Mouse (Mus musculus) liver, postnatal 0 days (tissue): ENCODE results near the gene Olfr1126. TPM values are rescaled to one million over a fixed set of nuclear protein-coding genes. Genes with fewer than 3 reads are reported as not detected.
"Not testable (repeated sequence)": the region's sequence is repeated elsewhere in the genome, so short reads cannot be mapped to it uniquely, and the experiment has no call there.

Experiments used
- ATAC-seq: fragments of 200-750 bp; cut with Nextera tagmentation; 2 replicates; pipeline ENCODE4 v1.8.0; 2017; ENCODE audit warnings: mild to moderate bottlenecking, moderate library complexity
- DNase-seq: peaks from one replicate; pipeline ENCODE4 v3.0.0-alpha.2; 2016
- H3K27ac ChIP-seq: fragments of 300-500 bp; sonication (generic); 2 replicates; pipeline ENCODE4 v1.5.1; 2014; ENCODE audit warnings: antibody characterized with exemption, moderate library complexity, mild to moderate bottlenecking, low read depth
- H3K27me3 ChIP-seq: fragments of 300-500 bp; sonication (generic); 2 replicates; pipeline ENCODE4 v1.6.1; 2014; ENCODE audit warnings: low read length, control low read depth, mixed read lengths; ENCODE audit not compliant: insufficient read depth
- H3K36me3 ChIP-seq: fragments of 300-500 bp; sonication (generic); replicated peaks from 2 replicates; pipeline ENCODE4 v1.6.1; 2014; ENCODE audit warnings: mild to moderate bottlenecking, control low read depth, low read length, moderate library complexity, mixed read lengths; ENCODE audit not compliant: insufficient read depth
- H3K4me1 ChIP-seq: fragments of 300-500 bp; sonication (generic); 2 replicates; pipeline ENCODE4 v1.6.1; 2014; ENCODE audit warnings: antibody characterized with exemption, mild to moderate bottlenecking, control low read depth; ENCODE audit not compliant: insufficient read depth
- H3K4me2 ChIP-seq: fragments of 300-500 bp; sonication (generic); 2 replicates; pipeline ENCODE4 v1.6.1; 2014; ENCODE audit warnings: low read depth, mild to moderate bottlenecking, low read length, moderate library complexity, mixed read lengths
- H3K4me3 ChIP-seq: fragments of 300-500 bp; sonication (generic); 2 replicates; pipeline ENCODE4 v1.5.1; 2014; ENCODE audit warnings: low read depth, low read length
- H3K9ac ChIP-seq: fragments of 300-500 bp; sonication (generic); replicated peaks from 2 replicates; pipeline ENCODE4 v1.6.1; 2014; ENCODE audit warnings: mild to moderate bottlenecking, moderate library complexity
- H3K9me3 ChIP-seq: fragments of 300-500 bp; sonication (generic); 2 replicates; pipeline ENCODE4 v1.6.1; 2016; ENCODE audit warnings: mild to moderate bottlenecking, control low read depth, low read length, mixed read lengths
- CTCF ChIP-seq: sonication (generic); IDR thresholded peaks from 2 replicates; pipeline ENCODE4 v1.5.1; 2016; ENCODE audit warnings: antibody characterized with exemption, low read depth
- EP300 ChIP-seq: IDR thresholded peaks from 2 replicates; pipeline ENCODE4 v1.6.1; 2016; ENCODE audit warnings: antibody characterized with exemption, low read depth, mild to moderate bottlenecking
- WGBS: fragments of 180-500 bp; shearing (Covaris S2); extraction: QIAGEN DNeasy Blood & Tissue Kit; methylation state at CpG from one replicate; pipeline ENCODE4 v1.1.7; 2014; ENCODE audit not compliant: insufficient replicate concordance; 5-methylcytosine and 5-hydroxymethylcytosine counted together
- polyA plus RNA-seq: library from polyadenylated mRNA; unstranded; fragments of >200 nt; fragmentation: Nextera tagmentation; extraction: Ambion mirVana; gene quantifications from 2 replicates; pipeline ENCODE4 v1.2.1, GENCODE M21; 2015

Gene Olfr1126
- polyA plus RNA-seq, 1 experiment from 2014 or later, result not detected

DNA sequence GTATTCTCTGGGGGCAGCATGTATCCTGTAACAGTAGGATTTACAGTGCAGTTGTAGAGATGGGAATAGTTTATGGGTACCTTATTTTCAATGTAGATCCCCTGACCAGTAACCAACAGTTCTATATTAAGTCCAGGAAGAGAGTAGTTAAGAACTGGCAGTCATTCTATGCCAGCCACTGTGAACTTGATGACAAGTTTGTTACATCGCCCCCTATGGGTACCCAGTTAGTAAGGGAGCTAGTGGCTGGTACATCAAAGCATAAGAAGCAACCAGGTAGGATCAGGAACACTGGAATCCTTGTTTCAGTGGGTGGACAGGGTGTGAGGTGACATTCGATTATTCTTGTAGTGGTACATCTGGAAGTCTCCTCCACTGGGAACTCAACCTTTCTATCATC lies 28.5 kb downstream of the Olfr1126 start:
- Histone ChIP-seq H3K4me2 (no peak overlapping the region), H3K4me1 (no peaks in the 10 kb centered on the region), H3K9ac (no peak overlapping the region), H3K27me3 (no peaks in the 10 kb centered on the region), H3K36me3 (no peaks in the 10 kb centered on the region), H3K4me3 (no peak overlapping the region), H3K27ac (no peak overlapping the region), H3K9me3 (no peaks in the 10 kb centered on the region; the same call in 1 of the 2 replicates)
- no peak for ATAC-seq
- no peak for TF ChIP-seq CTCF
- no peak for TF ChIP-seq EP300
- WGBS, result 70% methylated on average over 2 of the region's 2 CpGs
- no peak for DNase-seq

DNA sequence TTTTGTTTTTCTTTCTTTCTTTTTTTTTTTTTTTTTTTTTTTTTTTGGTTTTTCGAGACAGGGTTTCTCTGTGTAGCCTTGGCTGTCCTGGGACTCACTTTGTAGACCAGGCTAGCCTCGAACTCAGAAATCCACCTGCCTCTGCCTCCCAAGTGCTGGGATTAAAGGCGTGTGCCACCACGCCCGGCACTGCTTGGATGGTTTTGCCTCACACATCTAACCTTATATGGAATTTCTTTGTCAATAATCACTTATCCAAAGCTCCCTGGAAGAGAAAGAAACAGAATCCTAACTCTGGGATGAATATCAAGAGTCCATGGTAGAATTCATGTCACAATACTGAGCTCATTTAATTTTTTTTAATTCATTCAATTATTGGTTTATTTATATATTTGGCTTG lies 43.2 kb downstream of the Olfr1126 start, which contains the start of gene Pramel7:
TSS of gene Pramel7 (minus strand) at position 101 of the 400 bp plus-strand sequence.
- not testable (repeated sequence) for H3K4me1 ChIP-seq, H3K36me3 ChIP-seq, H3K4me3 ChIP-seq, DNase-seq, H3K9ac ChIP-seq, H3K9me3 ChIP-seq, H3K27ac ChIP-seq, ATAC-seq, H3K27me3 ChIP-seq, H3K4me2 ChIP-seq
- 89% methylated on average over 3 of the region's 5 CpGs for WGBS

GRCm38 (mm10) chr2:87506265-87506664 lies 52.5 kb downstream of the Olfr1126 start, which contains the start of gene Pramel6:
Gene Pramel6 (plus strand): TSS chr2:87506565.
- DNase-seq, result no peak
- no peaks in the 10 kb centered on the region; the same call in 1 of the 2 replicates for H3K9me3 ChIP-seq
- WGBS, result 77% methylated on average over 6 of the region's 6 CpGs
- H3K4me3 ChIP-seq, result no peak within 1 kb of the TSS
- no peaks in the 10 kb centered on the region for H3K4me1 ChIP-seq
- no peak within 1 kb of the TSS for H3K27ac ChIP-seq
- TF ChIP-seq CTCF (no peak), EP300 (no peak)
- H3K9ac ChIP-seq, result no peak within 1 kb of the TSS
- no peaks in the 10 kb centered on the region for H3K27me3 ChIP-seq
- H3K4me2 ChIP-seq, result no peak within 1 kb of the TSS
- no peaks in the 10 kb centered on the region for H3K36me3 ChIP-seq
- ATAC-seq, result no peak

Other genes with a start within 250 kb of the Olfr1126 start
- gene Olfr1113, start 245.0 kb upstream of the Olfr1126 start, polyA plus RNA-seq, result not detected in 2 replicates
- gene Olfr1115, start 205.9 kb upstream of the Olfr1126 start, polyA plus RNA-seq, result not detected in 2 replicates
- not detected in 2 replicates for gene Olfr1116, start 186.4 kb upstream of the Olfr1126 start, polyA plus RNA-seq
- not detected in 2 replicates for gene Olfr1118, start 146.4 kb upstream of the Olfr1126 start, polyA plus RNA-seq
- not detected in 2 replicates for gene Olfr1120, start 99.1 kb upstream of the Olfr1126 start, polyA plus RNA-seq
- not detected in 2 replicates for gene Olfr1121, start 84.1 kb upstream of the Olfr1126 start, polyA plus RNA-seq
- gene Olfr1122, start 68.1 kb upstream of the Olfr1126 start, polyA plus RNA-seq, result not detected in 2 replicates
- gene Olfr1123, start 37.3 kb upstream of the Olfr1126 start, polyA plus RNA-seq, result not detected in 2 replicates
- not detected in 2 replicates for gene Olfr1124, start 23.7 kb upstream of the Olfr1126 start, polyA plus RNA-seq
- not detected in 2 replicates for gene Pramel7, start 43.1 kb downstream of the Olfr1126 start, polyA plus RNA-seq
- gene Pramel6, start 52.6 kb downstream of the Olfr1126 start, polyA plus RNA-seq, result not detected in 2 replicates
- gene Olfr153, start 77.8 kb downstream of the Olfr1126 start, polyA plus RNA-seq, result not detected in 2 replicates
- not detected in 2 replicates for gene Olfr1128, start 91.6 kb downstream of the Olfr1126 start, polyA plus RNA-seq
- gene Olfr1129, start 119.9 kb downstream of the Olfr1126 start, polyA plus RNA-seq, result not detected in 2 replicates
- gene Olfr1130, start 152.2 kb downstream of the Olfr1126 start, polyA plus RNA-seq, result not detected in 2 replicates
- gene Olfr1131, start 173.1 kb downstream of the Olfr1126 start, polyA plus RNA-seq, result not detected in 2 replicates
- gene Olfr1132, start 183.6 kb downstream of the Olfr1126 start, polyA plus RNA-seq, result not detected in 2 replicates
- gene Olfr1133, start 193.4 kb downstream of the Olfr1126 start, polyA plus RNA-seq, result not detected in 2 replicates
- not detected in 2 replicates for gene Olfr1134, start 204.5 kb downstream of the Olfr1126 start, polyA plus RNA-seq
- not detected in 2 replicates for gene Olfr1135, start 219.7 kb downstream of the Olfr1126 start, polyA plus RNA-seq
- not detected in 2 replicates for gene Olfr1136, start 240.0 kb downstream of the Olfr1126 start, polyA plus RNA-seq